Mouse (Mus musculus): Measurements from ENCODE around the gene Rc3h1. TPM values are rescaled to one million over a fixed set of nuclear protein-coding genes. Genes with fewer than 3 reads are reported as not detected.
A peak's percentile ranks its signal among the peaks of the same experiment; 100 is the strongest.

Rc3h1 gene
- polyA plus RNA-seq, 1 experiment from 2014 or later = 5.9 TPM

GRCm38 (mm10) chr1:160899701-160900100 is 6.5 kb upstream of the Rc3h1 start:
- 63% methylated on average over 10 of the region's 10 CpGs for WGBS (ENCODE audit: insufficient replicate concordance)
- Histone ChIP-seq H3K4me2 (no peak overlapping the region), H3K27me3 (replicated peaks) (peaks cover 5% of the 10 kb centered on the region), H3K27ac (no peak overlapping the region), H3K4me1 (peaks cover 6% of the 10 kb centered on the region), H3K4me3 (no peak overlapping the region), H3K36me3 (no peaks in the 10 kb centered on the region), H3K9ac (no peak overlapping the region), H3K9me3 (replicated peaks) (no peaks in the 10 kb centered on the region)
- ATAC-seq = no peak

DNA sequence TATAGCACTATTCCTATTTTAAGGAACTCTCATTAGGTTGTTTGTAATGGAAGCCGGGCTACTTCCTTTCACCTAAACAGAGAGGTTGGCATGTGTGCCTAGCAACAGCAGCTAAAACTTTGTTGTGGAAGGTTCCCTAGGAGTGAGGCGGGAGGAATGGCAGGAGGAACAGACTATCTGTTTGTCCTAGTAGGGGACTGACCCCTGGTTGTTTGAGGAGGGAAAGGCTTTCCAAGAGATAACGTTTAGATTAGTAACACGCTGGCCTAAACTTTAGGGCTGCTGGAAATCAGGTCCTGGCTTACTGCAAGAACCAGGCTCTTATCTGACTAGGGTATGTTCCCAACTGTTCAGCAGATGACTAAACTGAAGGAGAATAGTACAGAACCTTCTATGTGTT is 2.2 kb upstream of the Rc3h1 start:
- H3K9me3 ChIP-seq (replicated peaks) = no peaks in the 10 kb centered on the region
- H3K36me3 ChIP-seq = no peaks in the 10 kb centered on the region
- peaks cover 25% of the 10 kb centered on the region for H3K4me1 ChIP-seq
- H3K27me3 ChIP-seq (replicated peaks) = peaks cover 5% of the 10 kb centered on the region
- no peak overlapping the region for H3K4me3 ChIP-seq
- ATAC-seq = no peak
- 23% methylated on average over 4 of the region's 4 CpGs for WGBS (ENCODE audit: insufficient replicate concordance)
- H3K27ac ChIP-seq = no peak overlapping the region
- H3K9ac ChIP-seq = no peak overlapping the region
- H3K4me2 ChIP-seq = no peak overlapping the region

DNA sequence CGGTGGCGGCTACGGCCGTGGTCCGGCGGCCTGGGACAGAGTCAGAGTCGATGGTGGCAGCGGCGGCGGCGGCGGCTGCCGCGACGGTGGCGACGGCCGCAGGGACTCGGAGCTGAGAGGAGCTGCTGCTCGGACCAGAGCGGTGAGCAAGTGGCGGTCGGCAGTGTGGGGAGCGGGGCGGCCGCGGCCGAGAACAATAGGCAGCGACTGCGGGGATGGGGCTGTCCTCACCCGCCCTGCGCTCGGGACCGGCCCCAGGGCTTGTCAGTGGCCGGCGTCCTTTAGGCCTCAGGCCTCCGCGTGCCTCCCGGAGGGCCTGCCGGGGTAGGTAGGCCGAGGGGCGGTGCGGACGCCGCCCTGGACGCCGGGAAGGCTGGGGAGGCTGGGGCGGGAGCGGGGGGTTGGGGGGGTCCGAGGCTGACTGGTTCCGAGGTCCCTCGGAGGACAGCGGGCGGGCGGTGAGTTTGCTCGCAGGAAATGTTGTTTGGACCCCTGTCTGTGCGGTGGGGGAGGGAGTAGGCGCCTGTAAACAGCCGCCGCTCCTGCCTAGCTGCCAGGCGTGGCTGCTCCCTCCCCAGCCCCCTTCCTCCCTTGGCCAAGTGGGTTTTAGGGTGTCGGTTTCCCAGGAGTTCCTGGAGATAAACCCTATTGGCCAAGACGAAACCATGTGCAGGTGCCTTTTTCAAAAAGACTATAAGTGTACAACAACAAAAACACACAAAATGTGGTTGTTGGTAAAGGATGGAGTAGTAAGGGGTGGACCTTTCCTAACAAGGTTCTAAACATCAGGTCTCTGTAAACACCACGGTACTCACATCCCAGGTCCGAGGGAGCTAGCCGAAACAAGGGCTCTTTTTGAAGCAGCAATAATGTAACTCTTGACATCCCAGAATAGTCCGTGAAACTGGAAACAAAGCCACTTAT is 602 bp downstream of the Rc3h1 start:
- Histone ChIP-seq H3K36me3 (no peaks in the 10 kb centered on the region), H3K9ac (peak overlapping the region; percentile 98), H3K4me1 (peaks cover 38% of the 10 kb centered on the region), H3K27ac (peak overlapping the region; percentile 93), H3K4me3 (peak overlapping the region; percentile 99), H3K4me2 (peak overlapping the region; percentile 77), H3K27me3 (replicated peaks) (peaks cover 5% of the 10 kb centered on the region), H3K9me3 (replicated peaks) (no peaks in the 10 kb centered on the region)
- WGBS (ENCODE audit: insufficient replicate concordance) = under 1% methylated on average over 66 of the region's 67 CpGs
- peak; percentile 71 for ATAC-seq

DNA sequence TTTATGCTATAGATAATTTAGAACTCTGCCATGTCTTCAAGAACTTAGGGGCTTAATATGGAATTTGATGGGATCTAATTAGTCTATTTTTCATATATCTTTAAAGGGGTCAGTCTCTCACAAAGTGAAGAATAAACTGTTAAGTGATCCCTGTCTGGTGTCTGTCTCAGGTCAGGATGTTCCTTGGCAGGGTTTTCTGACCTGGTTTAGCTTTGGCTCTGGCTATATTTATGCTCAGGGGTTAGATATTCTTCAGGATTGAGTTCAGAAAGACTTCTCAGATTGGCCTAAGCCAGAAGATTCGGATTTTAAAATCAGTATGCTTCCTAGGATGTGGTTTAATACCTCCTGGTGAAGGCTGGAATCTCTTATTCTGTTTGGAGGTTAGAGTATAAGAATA is 4.0 kb downstream of the Rc3h1 start:
- 87% methylated on average over 1 of the region's 1 CpGs for WGBS (ENCODE audit: insufficient replicate concordance)
- no peaks in the 10 kb centered on the region for H3K36me3 ChIP-seq
- no peak for ATAC-seq

GRCm38 (mm10) chr1:160910812-160911211 is 4.6 kb downstream of the Rc3h1 start:
- Histone ChIP-seq H3K27me3 (replicated peaks) (no peaks in the 10 kb centered on the region), H3K9me3 (replicated peaks) (no peaks in the 10 kb centered on the region), H3K27ac (no peak overlapping the region), H3K9ac (no peak overlapping the region), H3K4me2 (no peak overlapping the region), H3K36me3 (no peaks in the 10 kb centered on the region), H3K4me3 (no peak overlapping the region), H3K4me1 (peaks cover 30% of the 10 kb centered on the region)
- ATAC-seq = no peak
- WGBS (ENCODE audit: insufficient replicate concordance) = 72% methylated on average over 1 of the region's 1 CpGs

More for the DNA sequence above, 4.0 kb downstream of the Rc3h1 start:
- Histone ChIP-seq H3K27ac (no peak overlapping the region), H3K4me1 (peaks cover 34% of the 10 kb centered on the region), H3K9ac (no peak overlapping the region), H3K27me3 (replicated peaks) (no peaks in the 10 kb centered on the region), H3K4me2 (no peak overlapping the region), H3K4me3 (no peak overlapping the region), H3K9me3 (replicated peaks) (no peaks in the 10 kb centered on the region)

DNA sequence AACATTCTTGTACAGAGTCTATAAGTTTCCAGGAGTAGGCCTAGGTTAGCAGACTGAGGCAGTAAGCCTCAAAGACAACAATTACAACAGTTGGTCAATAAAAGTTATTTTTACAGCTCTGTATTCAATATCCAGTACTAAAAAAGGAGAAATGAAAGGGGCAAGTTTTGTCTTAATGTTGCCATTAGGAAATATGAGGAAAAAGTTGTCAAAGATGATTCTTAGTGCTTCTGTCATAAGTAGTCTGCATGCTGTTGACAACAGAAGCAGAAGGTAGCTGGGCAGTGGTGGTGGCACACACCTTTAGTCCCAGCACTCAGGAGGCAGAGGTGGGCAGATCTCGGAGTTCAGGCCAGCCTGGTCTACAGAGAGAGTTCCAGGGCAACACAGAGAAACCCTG is 13.2 kb downstream of the Rc3h1 start:
- no peak overlapping the region for H3K9ac ChIP-seq
- no peak for ATAC-seq
- H3K27ac ChIP-seq = no peak overlapping the region
- peaks cover 18% of the 10 kb centered on the region for H3K4me1 ChIP-seq
- H3K9me3 ChIP-seq (replicated peaks) = no peaks in the 10 kb centered on the region
- no peaks in the 10 kb centered on the region for H3K27me3 ChIP-seq (replicated peaks)
- H3K4me2 ChIP-seq = no peak overlapping the region
- WGBS (ENCODE audit: insufficient replicate concordance) = 79% methylated on average over 1 of the region's 1 CpGs
- H3K36me3 ChIP-seq = no peaks in the 10 kb centered on the region
- H3K4me3 ChIP-seq = no peak overlapping the region

DNA sequence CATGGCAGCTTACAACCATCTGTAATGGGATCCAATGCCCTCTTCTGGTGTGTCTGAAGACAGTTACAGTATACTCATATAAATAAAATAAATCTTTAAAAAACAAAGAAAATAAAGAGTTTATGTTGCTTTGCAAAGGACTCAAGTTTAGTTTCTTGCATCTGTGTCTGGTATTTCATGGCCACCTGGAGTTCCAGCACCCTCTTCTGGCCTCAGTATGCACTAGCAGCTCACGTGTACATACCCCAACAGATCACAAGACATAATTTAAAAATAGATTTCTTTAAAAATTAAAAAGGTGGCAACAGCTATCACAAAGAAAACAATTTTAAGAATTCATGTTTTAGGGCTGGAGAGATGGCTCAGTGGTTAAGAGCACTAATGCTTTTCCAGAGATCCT is 15.7 kb downstream of the Rc3h1 start:
- no peak for ATAC-seq
- no peak overlapping the region for H3K4me2 ChIP-seq
- 80% methylated on average over 1 of the region's 1 CpGs for WGBS (ENCODE audit: insufficient replicate concordance)

DNA sequence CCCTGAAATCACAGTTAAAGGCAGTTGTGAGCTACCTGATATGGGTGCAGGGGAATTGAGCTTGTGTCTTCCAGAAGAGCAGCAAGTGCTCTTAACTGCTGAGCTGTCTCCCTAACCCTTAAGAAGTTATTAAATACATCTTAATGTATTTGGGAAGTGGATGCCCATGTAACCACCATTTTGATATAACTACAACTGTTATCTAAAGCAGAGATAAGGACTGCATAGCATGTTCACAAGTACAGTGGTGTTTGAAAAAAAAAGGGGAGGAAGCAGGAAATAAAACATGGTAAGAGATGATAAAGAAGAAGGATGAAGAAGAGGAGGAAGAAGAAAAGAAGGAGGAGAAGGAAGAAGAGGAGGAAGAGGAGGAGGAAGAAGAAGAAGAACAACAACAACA is 25.1 kb downstream of the Rc3h1 start:
- no peak for ATAC-seq
- H3K4me2 ChIP-seq = no peak overlapping the region
- H3K4me3 ChIP-seq = no peak overlapping the region
- no peak overlapping the region for H3K27ac ChIP-seq
- no peaks in the 10 kb centered on the region for H3K27me3 ChIP-seq (replicated peaks)
- H3K4me1 ChIP-seq = no peaks in the 10 kb centered on the region
- H3K9ac ChIP-seq = no peak overlapping the region
- no peaks in the 10 kb centered on the region for H3K9me3 ChIP-seq (replicated peaks)
- peaks cover 31% of the 10 kb centered on the region for H3K36me3 ChIP-seq

More for the DNA sequence above, 15.7 kb downstream of the Rc3h1 start:
- Histone ChIP-seq H3K9me3 (replicated peaks) (no peaks in the 10 kb centered on the region), H3K36me3 (no peaks in the 10 kb centered on the region), H3K27me3 (replicated peaks) (no peaks in the 10 kb centered on the region), H3K4me3 (no peak overlapping the region), H3K9ac (no peak overlapping the region), H3K4me1 (peaks cover 14% of the 10 kb centered on the region), H3K27ac (no peak overlapping the region)

DNA sequence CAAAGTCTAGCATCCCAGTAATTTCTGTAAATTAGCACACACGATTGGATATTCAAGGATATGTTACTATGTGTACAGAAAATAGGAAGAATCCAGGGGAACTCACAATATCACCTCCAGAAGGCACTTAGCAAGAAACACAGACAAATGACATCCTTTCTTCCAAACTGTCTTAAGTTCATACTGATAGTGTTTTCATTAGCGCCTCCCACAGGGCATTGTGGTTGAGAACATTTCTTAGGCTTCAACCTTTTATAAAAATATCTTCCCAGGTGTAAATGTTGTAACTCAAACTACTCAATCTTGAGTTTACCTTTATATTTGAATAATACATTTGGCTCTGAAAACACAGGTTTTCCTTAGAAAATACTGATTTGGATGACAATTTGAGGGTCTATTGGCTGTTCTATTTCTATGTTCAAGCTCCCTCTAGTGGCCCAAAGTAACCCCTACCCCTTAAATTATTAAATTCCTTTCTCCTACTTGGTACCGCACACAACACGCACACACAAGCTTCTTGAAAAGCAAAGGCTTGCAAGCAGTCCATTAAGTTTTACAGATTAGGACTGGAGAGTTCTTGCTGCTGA is 27.8 kb downstream of the Rc3h1 start:
- Histone ChIP-seq H3K9ac (no peak overlapping the region), H3K27me3 (replicated peaks) (no peaks in the 10 kb centered on the region), H3K9me3 (replicated peaks) (no peaks in the 10 kb centered on the region), H3K36me3 (peaks cover 52% of the 10 kb centered on the region), H3K27ac (no peak overlapping the region), H3K4me2 (no peak overlapping the region), H3K4me1 (no peaks in the 10 kb centered on the region), H3K4me3 (no peak overlapping the region)
- ATAC-seq = no peak
- 80% methylated on average over 4 of the region's 4 CpGs for WGBS (ENCODE audit: insufficient replicate concordance)

GRCm38 (mm10) chr1:160935551-160935950 is 29.3 kb downstream of the Rc3h1 start:
- Histone ChIP-seq H3K9me3 (replicated peaks) (no peaks in the 10 kb centered on the region), H3K27me3 (replicated peaks) (no peaks in the 10 kb centered on the region), H3K27ac (no peak overlapping the region), H3K4me3 (no peak overlapping the region), H3K4me2 (no peak overlapping the region), H3K4me1 (no peaks in the 10 kb centered on the region), H3K9ac (no peak overlapping the region), H3K36me3 (peaks cover 53% of the 10 kb centered on the region)
- no peak for ATAC-seq
- WGBS (ENCODE audit: insufficient replicate concordance) = 90% methylated on average over 6 of the region's 6 CpGs

GRCm38 (mm10) chr1:160963199-160963598 is 57.0 kb downstream of the Rc3h1 start:
- no peak overlapping the region for H3K9ac ChIP-seq
- H3K4me1 ChIP-seq = no peaks in the 10 kb centered on the region
- peaks cover 93% of the 10 kb centered on the region for H3K36me3 ChIP-seq
- no peak overlapping the region for H3K27ac ChIP-seq
- 74% methylated on average over 7 of the region's 7 CpGs for WGBS (ENCODE audit: insufficient replicate concordance)
- no peaks in the 10 kb centered on the region for H3K9me3 ChIP-seq (replicated peaks)
- H3K27me3 ChIP-seq (replicated peaks) = no peaks in the 10 kb centered on the region
- no peak for ATAC-seq
- H3K4me2 ChIP-seq = no peak overlapping the region
- no peak overlapping the region for H3K4me3 ChIP-seq

DNA sequence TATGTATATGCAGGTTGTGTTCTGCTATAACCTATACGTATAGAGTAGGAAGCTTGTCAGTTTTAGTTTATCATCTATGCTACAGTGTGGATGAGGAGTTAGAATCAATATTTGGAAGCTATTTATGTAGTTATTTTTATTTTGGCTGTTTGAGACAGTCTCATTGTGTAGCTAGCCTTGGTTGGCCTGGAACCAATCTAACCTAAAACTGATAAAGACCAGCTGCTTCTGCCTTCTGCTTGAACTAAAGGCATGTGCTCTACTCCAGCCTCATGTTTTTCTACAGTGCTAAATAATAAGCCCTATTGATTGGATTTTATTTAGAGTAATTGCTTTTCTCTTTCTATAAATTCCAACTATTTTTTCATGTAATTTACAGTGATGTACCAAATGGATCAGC is 61.0 kb downstream of the Rc3h1 start:
- H3K4me2 ChIP-seq = no peak overlapping the region
- H3K36me3 ChIP-seq = peaks cover 89% of the 10 kb centered on the region
- no peak overlapping the region for H3K27ac ChIP-seq
- ATAC-seq = no peak
- no peaks in the 10 kb centered on the region for H3K27me3 ChIP-seq (replicated peaks)
- H3K4me1 ChIP-seq = no peaks in the 10 kb centered on the region
- H3K9me3 ChIP-seq (replicated peaks) = no peaks in the 10 kb centered on the region
- H3K9ac ChIP-seq = no peak overlapping the region
- H3K4me3 ChIP-seq = no peak overlapping the region
- 86% methylated on average over 1 of the region's 1 CpGs for WGBS (ENCODE audit: insufficient replicate concordance)
